Mouse (Mus musculus): Measurements from ENCODE around the gene Fam8a1. TPM values are rescaled to one million over a fixed set of nuclear protein-coding genes. Genes with fewer than 3 reads are reported as not detected.

The Fam8a1 gene
- 43.3 and 48.9 TPM in 2 replicates for polyA plus RNA-seq (2011; ENCODE audit: insufficient read depth, insufficient read length, low read depth, missing spikeins)

GRCm38 (mm10) chr13:46669048-46669619 is at the start of gene Fam8a1:
Gene Fam8a1, plus strand, starts transcription at chr13:46669522.
- Histone ChIP-seq H3K27ac (ENCODE audit: insufficient read depth, low read length) (no peak within 1 kb of the TSS), H3K36me3 (ENCODE audit: control insufficient read depth, insufficient read depth, low read length, poor library complexity, severe bottlenecking) (peaks cover 19% of the 10 kb centered on the region), H3K4me3 (ENCODE audit: low read depth, low read length) (peak within 1 kb of the TSS; percentile 94)

GRCm38 (mm10) chr13:46619633-46620032 is 49.7 kb upstream of the Fam8a1 start:
- TF ChIP-seq POLR2A (IDR thresholded peaks at IDR 0.05; ENCODE audit: insufficient read depth, low read length) (no peak), CTCF (IDR thresholded peaks at IDR 0.05; ENCODE audit: low read depth, low read length) (no peak), EP300 (IDR thresholded peaks at IDR 0.05; ENCODE audit: insufficient read depth, low read depth, low read length) (no peak)
- Histone ChIP-seq H3K4me1 (ENCODE audit: control insufficient read depth, insufficient read depth, low read length) (no peaks in the 10 kb centered on the region), H3K4me3 (ENCODE audit: low read depth, low read length) (no peak overlapping the region)

More at GRCm38 (mm10) chr13:46669048-46669619, at the start of gene Fam8a1:
- no peaks in the 10 kb centered on the region for H3K27me3 ChIP-seq (ENCODE audit: control insufficient read depth, insufficient read depth, low read length, poor library complexity, severe bottlenecking)
- H3K4me1 ChIP-seq (ENCODE audit: control insufficient read depth, insufficient read depth, low read length) = no peaks in the 10 kb centered on the region
- no peaks in the 10 kb centered on the region for H3K9me3 ChIP-seq (replicated peaks; ENCODE audit: control insufficient read depth, insufficient read depth, low read length, poor library complexity, severe bottlenecking)
- 0 out of 2 replicates have a peak, but pooled peaks have one; percentile 22 for TF ChIP-seq EP300 (IDR thresholded peaks at IDR 0.05; ENCODE audit: insufficient read depth, low read depth, low read length)
- TF ChIP-seq CTCF (IDR thresholded peaks at IDR 0.05; ENCODE audit: low read depth, low read length) = no peak
- H3K9ac ChIP-seq (ENCODE audit: low read depth, poor library complexity, severe bottlenecking) = peak within 1 kb of the TSS; percentile 98

DNA sequence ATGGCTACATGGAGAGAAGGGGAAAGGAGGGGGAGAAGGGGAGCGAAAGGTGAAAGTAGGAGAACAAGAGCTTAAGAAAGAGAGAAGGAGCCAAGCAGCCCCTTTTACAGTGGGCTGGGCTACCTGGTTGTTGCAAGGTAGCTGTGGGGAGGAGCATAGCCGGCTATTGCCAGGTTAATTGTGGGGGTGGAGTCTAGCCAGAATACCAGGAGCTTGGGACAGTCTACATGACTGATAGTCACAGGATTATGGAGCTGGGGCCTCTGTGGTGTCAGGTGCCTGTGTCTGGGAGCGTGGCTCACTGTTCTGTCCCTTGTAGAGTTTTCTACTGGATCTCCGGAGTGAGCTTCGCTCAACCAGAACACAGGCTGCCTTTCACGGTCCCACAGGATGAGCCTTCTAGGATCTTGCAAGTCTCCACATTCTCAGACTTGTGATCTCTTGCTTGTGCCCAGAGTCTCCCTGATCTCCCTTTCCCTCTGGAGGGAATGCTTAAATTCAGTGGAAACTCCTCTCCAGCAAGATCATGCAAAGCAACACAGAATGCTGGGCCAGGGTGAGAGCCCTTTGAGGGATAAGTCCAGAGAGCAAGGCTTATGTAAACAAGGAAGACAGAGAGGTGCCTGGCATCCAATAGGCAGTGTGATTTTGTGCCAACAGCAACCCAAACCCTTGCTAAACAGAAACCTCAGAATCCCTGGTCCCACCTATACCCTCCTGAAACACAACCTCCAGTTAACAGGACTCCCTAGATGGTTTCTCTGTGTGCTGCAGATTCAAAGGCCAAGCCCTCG is 48.2 kb upstream of the Fam8a1 start:
- Histone ChIP-seq H3K9me3 (replicated peaks; ENCODE audit: control insufficient read depth, insufficient read depth, low read length, poor library complexity, severe bottlenecking) (no peaks in the 10 kb centered on the region), H3K4me3 (ENCODE audit: low read depth, low read length) (no peak overlapping the region), H3K36me3 (ENCODE audit: control insufficient read depth, insufficient read depth, low read length, poor library complexity, severe bottlenecking) (no peaks in the 10 kb centered on the region), H3K4me1 (ENCODE audit: control insufficient read depth, insufficient read depth, low read length) (no peaks in the 10 kb centered on the region), H3K9ac (ENCODE audit: low read depth, poor library complexity, severe bottlenecking) (no peak overlapping the region), H3K27ac (ENCODE audit: insufficient read depth, low read length) (no peak overlapping the region), H3K27me3 (ENCODE audit: control insufficient read depth, insufficient read depth, low read length, poor library complexity, severe bottlenecking) (no peaks in the 10 kb centered on the region)
- TF ChIP-seq EP300 (IDR thresholded peaks at IDR 0.05; ENCODE audit: insufficient read depth, low read depth, low read length) (no peak), CTCF (IDR thresholded peaks at IDR 0.05; ENCODE audit: low read depth, low read length) (no peak), POLR2A (IDR thresholded peaks at IDR 0.05; ENCODE audit: insufficient read depth, low read length) (no peak)

More at GRCm38 (mm10) chr13:46619633-46620032, 49.7 kb upstream of the Fam8a1 start:
- no peaks in the 10 kb centered on the region for H3K27me3 ChIP-seq (ENCODE audit: control insufficient read depth, insufficient read depth, low read length, poor library complexity, severe bottlenecking)
- no peaks in the 10 kb centered on the region for H3K36me3 ChIP-seq (ENCODE audit: control insufficient read depth, insufficient read depth, low read length, poor library complexity, severe bottlenecking)
- H3K9me3 ChIP-seq (replicated peaks; ENCODE audit: control insufficient read depth, insufficient read depth, low read length, poor library complexity, severe bottlenecking) = no peaks in the 10 kb centered on the region
- no peak overlapping the region for H3K9ac ChIP-seq (ENCODE audit: low read depth, poor library complexity, severe bottlenecking)
- H3K27ac ChIP-seq (ENCODE audit: insufficient read depth, low read length) = no peak overlapping the region

GRCm38 (mm10) chr13:46626608-46627007 is 42.7 kb upstream of the Fam8a1 start:
- H3K4me1 ChIP-seq (ENCODE audit: control insufficient read depth, insufficient read depth, low read length) = no peaks in the 10 kb centered on the region
- no peak overlapping the region for H3K27ac ChIP-seq (ENCODE audit: insufficient read depth, low read length)
- H3K27me3 ChIP-seq (ENCODE audit: control insufficient read depth, insufficient read depth, low read length, poor library complexity, severe bottlenecking) = no peaks in the 10 kb centered on the region
- H3K36me3 ChIP-seq (ENCODE audit: control insufficient read depth, insufficient read depth, low read length, poor library complexity, severe bottlenecking) = no peaks in the 10 kb centered on the region
- no peaks in the 10 kb centered on the region for H3K9me3 ChIP-seq (replicated peaks; ENCODE audit: control insufficient read depth, insufficient read depth, low read length, poor library complexity, severe bottlenecking)
- no peak overlapping the region for H3K9ac ChIP-seq (ENCODE audit: low read depth, poor library complexity, severe bottlenecking)
- no peak overlapping the region for H3K4me3 ChIP-seq (ENCODE audit: low read depth, low read length)
- no peak for TF ChIP-seq POLR2A (IDR thresholded peaks at IDR 0.05; ENCODE audit: insufficient read depth, low read length)
- no peak for TF ChIP-seq EP300 (IDR thresholded peaks at IDR 0.05; ENCODE audit: insufficient read depth, low read depth, low read length)
- no peak for TF ChIP-seq CTCF (IDR thresholded peaks at IDR 0.05; ENCODE audit: low read depth, low read length)

- Histone ChIP-seq H3K9me3 (replicated peaks; ENCODE audit: control insufficient read depth, insufficient read depth, low read length, poor library complexity, severe bottlenecking) (no peaks in the 10 kb centered on the region), H3K4me1 (ENCODE audit: control insufficient read depth, insufficient read depth, low read length) (no peaks in the 10 kb centered on the region), H3K4me3 (ENCODE audit: low read depth, low read length) (no peak overlapping the region), H3K9ac (ENCODE audit: low read depth, poor library complexity, severe bottlenecking) (no peak overlapping the region), H3K27me3 (ENCODE audit: control insufficient read depth, insufficient read depth, low read length, poor library complexity, severe bottlenecking) (no peaks in the 10 kb centered on the region), H3K27ac (ENCODE audit: insufficient read depth, low read length) (no peak overlapping the region), H3K36me3 (ENCODE audit: control insufficient read depth, insufficient read depth, low read length, poor library complexity, severe bottlenecking) (no peaks in the 10 kb centered on the region)
- TF ChIP-seq CTCF (IDR thresholded peaks at IDR 0.05; ENCODE audit: low read depth, low read length) (no peak), POLR2A (IDR thresholded peaks at IDR 0.05; ENCODE audit: insufficient read depth, low read length) (no peak), EP300 (IDR thresholded peaks at IDR 0.05; ENCODE audit: insufficient read depth, low read depth, low read length) (no peak)
These were observed 41.5 kb upstream of the Fam8a1 start for GRCm38 (mm10) chr13:46627841-46628240.

GRCm38 (mm10) chr13:46629391-46629790 is 39.9 kb upstream of the Fam8a1 start:
- H3K27ac ChIP-seq (ENCODE audit: insufficient read depth, low read length) = no peak overlapping the region
- no peak overlapping the region for H3K9ac ChIP-seq (ENCODE audit: low read depth, poor library complexity, severe bottlenecking)
- no peaks in the 10 kb centered on the region for H3K36me3 ChIP-seq (ENCODE audit: control insufficient read depth, insufficient read depth, low read length, poor library complexity, severe bottlenecking)
- no peak overlapping the region for H3K4me3 ChIP-seq (ENCODE audit: low read depth, low read length)
- no peaks in the 10 kb centered on the region for H3K27me3 ChIP-seq (ENCODE audit: control insufficient read depth, insufficient read depth, low read length, poor library complexity, severe bottlenecking)
- no peaks in the 10 kb centered on the region for H3K9me3 ChIP-seq (replicated peaks; ENCODE audit: control insufficient read depth, insufficient read depth, low read length, poor library complexity, severe bottlenecking)
- TF ChIP-seq POLR2A (IDR thresholded peaks at IDR 0.05; ENCODE audit: insufficient read depth, low read length) (no peak), CTCF (IDR thresholded peaks at IDR 0.05; ENCODE audit: low read depth, low read length) (no peak), EP300 (IDR thresholded peaks at IDR 0.05; ENCODE audit: insufficient read depth, low read depth, low read length) (no peak)
- H3K4me1 ChIP-seq (ENCODE audit: control insufficient read depth, insufficient read depth, low read length) = no peaks in the 10 kb centered on the region

All from ES-Bruce4 (cell line).